Mouse (Mus musculus): ENCODE measurements around the gene Ankrd33.

Ankrd33 gene

DNA sequence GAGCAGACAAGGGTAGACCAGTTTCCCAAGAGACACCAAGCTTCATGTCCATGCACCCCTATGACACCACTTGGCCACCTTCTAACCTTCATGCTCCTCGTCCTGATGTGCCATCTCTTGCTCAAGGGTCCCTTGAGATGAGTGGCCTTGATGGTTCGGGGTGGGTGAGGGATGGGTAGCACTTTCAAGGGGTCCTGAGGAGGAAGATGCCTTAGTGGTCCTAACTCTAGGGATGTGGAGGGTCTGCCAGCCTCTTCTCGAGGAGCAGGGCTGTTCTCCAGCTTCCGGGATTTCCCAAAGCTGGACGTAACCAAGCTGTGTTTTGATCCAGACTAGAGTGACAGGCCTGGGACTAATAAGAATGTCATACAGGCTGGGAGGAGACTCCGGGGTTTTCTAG lies 10.0 kb downstream of the Ankrd33 start:
- in situ Hi-C loops (cut with MboI): no loop called here

DNA sequence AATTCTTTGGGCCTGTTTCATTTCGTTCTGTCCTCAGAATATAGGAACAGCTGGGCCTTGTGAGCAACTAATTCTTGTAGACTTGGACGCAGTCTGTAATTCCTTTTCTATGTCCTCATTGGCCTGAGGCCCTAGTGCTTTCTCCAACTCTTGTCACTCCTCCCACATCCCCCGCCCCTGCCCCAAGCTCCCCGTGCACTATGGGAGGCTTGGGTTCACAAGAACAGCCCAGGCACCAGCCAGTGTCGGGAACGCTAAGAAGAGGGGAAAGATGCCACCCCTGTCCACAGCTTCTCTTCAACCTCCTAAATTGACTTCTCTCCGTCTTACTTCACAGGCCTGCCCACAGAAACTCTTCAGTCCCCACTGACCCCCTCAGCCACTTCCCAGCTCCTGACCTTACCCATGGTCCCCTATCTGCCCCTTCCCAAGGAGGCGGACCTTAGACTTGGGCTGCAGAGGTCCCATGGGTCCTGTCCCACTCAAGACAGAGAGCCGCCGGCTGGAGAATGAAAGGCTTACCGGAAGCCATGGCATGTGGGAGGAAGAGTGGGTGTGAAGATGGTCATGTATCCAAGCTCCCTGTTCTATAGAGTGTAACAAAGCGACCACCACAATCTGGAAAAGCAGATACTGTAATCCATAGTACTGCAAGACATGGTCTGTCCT lies 11.5 kb downstream of the Ankrd33 start:
- in situ Hi-C loops (cut with MboI): no loop called here

DNA sequence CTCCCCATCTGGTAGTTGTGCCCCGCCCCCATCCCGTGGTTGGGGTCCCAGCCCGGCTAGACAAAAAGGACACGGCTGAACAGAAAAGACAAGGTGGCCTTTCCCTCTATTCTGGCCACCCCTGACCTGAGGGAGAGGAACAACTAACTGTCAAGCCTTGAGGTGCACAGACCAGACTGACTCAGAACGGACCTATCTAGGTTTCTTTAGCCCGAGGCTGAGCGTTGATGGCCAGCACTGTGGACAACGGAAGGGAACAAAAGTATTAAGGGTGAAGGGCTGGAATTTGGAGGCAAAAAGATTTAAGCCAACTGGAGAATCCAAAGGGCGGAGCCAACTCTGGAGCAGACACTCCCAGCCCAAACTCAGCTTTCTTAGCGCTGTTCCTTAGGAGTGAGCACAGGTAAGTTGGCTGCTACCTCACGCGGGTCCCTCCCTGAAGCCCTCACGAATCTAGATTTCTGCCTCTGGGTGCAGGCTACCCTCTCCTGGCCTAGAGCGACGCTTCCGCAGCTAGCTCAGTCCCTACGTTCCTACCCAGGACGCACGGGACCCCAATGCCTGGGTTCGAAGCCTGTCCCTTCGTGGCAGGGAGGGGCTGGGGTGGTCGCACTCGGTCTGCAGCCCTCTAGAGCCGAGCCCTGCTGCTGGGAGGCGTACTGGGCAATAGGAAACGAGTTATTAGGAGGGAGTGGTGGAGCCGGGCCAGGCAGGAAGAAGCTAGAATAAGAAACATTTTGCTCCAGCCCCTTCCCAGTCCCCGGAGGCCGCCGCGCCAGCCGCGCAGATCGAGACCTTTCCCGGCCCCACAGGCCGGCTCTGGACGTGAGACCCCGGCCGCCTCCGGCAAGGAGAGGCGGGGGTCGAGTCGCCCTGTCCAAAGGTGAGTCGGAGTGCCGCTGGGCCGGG lies 12.9 kb downstream of the Ankrd33 start, which contains the start of gene Acvrl1:
Acvrl1 (plus strand) TSS at position 342 of the 909 bp plus-strand sequence.
- in situ Hi-C loops (cut with MboI): no loop called here

DNA sequence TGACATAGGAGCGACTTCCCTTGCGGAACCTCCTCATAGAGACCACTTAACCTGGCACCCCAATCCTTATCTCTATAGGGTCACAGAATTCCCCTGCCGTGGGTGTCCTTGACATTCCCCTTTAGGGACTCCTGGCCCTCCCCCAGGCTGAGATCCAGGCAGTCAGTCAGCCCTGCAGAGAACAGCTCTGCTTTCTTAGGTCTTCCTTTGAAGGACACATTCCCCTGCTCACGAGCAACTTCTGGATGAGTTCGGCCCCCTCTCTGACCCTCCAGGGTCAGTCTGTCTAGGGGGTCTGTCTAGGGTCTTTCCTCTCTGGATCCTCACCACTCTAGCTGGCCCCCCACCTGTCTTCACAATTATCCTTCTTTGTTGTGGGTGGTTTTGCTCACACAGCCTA lies 13.9 kb downstream of the Ankrd33 start:
- in situ Hi-C loops (cut with MboI): no loop called here

DNA sequence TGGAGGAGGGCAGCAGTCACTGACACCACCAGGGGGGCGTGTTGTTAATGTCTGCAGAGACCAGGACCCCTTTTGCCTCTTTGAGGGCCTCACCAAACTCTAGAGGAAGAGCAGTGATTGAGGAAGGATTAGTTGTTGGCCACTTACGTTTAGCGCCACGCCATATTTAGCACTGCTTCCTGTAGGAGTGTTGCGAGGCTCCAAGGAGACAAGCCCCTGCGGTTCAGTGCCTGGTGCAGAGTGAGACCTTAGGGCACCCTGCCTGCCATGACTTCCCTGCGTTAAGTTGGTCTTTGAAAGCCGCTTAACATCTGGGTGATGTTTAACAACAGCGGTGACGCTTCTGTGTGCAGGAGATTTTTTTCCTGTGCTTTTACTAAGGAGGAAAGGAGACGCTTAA lies 15.9 kb downstream of the Ankrd33 start:
- in situ Hi-C loops (cut with MboI): no loop called here

DNA sequence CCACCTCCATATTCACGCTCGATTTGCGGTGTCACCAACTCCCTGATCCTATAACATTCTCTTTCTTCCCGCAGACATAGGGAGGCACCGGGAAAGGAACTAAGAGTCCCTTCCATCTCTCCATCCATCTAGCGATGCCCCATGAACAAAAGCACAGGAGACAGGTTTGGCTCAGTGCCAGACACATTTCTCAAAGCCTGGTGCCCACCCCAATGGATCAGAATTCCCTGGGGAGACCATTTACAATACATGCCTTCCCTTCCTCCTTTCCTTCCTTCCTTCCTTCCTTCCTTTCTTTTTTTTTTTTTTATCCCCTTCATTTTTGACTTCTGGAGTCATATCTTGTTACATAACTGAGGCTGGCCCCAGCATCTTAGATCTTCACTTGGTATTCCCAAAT lies 16.5 kb downstream of the Ankrd33 start:
- in situ Hi-C loops (cut with MboI): no loop called here

DNA sequence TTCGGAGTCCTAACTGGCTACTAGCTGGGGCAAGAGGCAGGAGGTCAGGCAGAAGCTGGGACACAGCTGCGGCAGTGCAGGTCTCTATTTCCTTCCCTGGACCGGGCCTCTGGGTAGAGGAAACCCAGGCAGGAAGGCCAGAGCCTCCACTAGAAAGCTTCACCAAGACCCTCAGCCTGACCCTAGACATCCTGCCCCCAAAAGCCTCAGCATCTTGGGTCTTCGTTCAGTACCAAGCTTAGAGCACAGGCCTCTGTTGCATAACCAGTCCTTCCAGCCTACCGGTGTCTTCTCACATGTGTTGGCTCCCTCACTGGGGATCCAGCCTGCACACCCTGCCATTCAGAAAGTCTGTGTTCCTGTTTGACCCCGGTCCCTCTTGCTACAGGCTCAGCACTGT lies 17.2 kb downstream of the Ankrd33 start:
- in situ Hi-C loops (cut with MboI): no loop called here

DNA sequence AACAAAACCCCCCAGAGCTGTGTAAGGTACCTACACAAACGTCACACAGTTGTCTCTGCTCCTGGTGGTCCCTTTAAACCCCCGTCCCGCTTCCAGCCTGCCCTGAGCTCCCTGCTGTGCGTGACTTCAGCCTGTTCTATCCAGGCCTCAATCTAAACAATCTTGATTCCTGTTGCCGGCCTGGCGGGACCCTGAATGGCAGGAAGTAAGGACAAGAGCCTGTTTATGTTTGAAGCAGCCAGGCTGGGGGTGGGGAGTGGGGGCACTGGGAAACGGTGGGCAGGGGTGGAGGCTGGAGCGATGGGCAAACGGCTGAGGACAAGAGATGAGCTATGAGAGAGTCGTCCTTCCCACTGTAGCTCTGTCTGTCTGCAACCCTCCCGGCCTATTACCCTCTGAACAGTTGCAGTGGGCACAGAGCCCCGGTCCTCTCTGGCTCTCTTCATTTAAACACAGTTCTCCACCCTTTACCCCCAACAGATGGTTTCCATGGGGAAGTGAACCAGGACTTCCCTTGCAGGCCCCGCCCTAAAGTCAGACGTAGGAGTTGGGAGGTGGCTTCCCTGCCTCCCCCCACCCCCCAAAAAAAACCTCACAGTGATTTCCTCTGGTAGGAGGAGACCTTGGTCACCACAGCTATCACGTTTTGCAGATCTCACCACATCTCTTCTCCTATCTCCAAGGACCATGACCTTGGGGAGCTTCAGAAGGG lies 18.6 kb downstream of the Ankrd33 start:
- in situ Hi-C loops (cut with MboI): no loop called here

DNA sequence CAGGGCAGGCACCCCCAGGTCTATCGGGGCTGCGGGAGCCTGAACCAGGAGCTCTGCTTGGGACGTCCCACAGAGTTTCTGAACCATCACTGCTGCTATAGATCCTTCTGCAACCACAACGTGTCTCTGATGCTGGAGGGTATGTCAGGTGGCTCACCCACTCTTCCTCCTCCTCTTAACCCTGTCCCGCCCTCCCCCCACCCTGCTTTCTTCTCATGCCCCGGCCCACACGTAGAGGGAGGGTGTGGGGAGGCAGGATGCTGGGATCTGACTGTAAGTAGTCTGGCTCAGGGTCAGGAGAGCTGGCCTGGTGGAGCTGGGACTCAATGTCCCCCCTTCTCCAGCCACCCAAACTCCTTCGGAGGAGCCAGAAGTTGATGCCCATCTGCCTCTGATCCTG lies 19.9 kb downstream of the Ankrd33 start:
- in situ Hi-C loops (cut with MboI): no loop called here

DNA sequence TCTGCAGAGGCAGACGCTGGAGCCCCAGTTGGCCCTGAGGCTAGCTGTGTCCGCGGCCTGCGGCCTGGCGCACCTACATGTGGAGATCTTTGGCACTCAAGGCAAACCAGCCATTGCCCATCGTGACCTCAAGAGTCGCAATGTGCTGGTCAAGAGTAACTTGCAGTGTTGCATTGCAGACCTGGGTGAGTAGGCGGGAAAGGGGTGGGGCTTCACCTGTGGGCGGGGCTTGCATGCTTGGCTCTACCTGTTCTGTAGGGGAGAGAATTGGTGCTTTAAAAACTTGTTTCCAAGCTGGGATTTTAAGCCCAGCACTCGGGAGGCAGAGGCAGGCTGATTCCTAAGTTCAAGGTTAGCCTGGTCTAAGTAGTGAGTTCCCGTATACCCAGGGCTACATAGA lies 21.9 kb downstream of the Ankrd33 start:
- in situ Hi-C loops (cut with MboI): no loop called here

DNA sequence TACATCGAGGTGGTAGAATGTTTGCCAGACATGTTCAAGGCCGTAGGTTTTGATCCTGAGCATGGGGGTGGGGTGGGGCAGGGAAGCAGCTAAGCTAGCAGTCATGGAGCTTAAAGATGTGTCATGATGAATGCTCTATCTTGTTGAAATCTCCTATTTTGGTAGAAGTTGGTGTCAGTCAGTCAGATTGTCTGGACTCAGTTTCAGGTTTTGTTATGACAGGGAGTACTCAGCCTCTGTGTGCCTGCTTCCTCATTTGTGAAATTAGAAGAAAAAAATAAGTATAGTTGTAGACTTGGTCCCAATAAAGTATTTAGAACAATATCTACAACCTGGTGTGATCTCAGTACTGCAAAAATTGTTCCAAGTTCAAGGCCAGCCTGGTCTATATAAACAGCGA lies 23.1 kb downstream of the Ankrd33 start:
- in situ Hi-C loops (cut with MboI): no loop called here

DNA sequence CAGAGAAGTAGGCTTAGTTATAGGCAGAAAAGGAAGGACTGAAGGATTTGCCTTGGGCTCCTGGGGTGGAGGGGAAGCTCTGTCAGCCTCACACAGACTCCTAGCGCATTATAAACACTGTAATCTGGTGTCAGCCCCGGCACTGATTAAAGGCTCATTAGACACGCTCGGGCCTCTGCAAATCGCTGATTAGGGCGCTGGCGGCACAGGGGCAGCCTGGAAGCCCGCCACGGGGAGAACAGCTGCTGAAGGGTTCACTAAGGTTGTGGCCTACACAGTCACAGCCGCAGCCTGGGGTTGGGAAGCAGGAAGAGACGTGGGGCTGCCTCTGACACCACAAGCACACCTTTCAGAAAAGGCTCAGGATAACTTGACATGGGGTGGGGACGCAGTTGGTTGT lies 24.3 kb downstream of the Ankrd33 start:
- in situ Hi-C loops (cut with MboI): no loop called here

DNA sequence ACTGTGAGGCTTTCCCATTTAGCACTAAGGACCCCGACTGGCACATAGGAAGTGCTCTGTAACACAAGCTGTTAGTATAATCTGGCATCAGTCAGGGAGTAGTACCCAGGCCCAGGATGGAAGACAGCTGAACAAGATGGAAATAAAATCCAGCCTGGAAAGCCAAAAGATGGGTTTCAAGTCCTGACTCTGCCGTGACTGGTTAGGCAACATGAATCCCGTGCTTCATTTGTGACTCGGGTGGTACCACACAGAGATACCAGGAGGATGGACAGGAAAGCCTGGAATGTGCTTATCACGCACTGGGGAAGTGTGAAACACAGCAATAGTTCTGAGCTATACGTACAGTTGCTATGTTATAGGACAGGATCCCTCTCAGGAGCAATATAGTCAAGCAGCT lies 25.0 kb downstream of the Ankrd33 start:
- in situ Hi-C loops (cut with MboI): no loop called here

DNA sequence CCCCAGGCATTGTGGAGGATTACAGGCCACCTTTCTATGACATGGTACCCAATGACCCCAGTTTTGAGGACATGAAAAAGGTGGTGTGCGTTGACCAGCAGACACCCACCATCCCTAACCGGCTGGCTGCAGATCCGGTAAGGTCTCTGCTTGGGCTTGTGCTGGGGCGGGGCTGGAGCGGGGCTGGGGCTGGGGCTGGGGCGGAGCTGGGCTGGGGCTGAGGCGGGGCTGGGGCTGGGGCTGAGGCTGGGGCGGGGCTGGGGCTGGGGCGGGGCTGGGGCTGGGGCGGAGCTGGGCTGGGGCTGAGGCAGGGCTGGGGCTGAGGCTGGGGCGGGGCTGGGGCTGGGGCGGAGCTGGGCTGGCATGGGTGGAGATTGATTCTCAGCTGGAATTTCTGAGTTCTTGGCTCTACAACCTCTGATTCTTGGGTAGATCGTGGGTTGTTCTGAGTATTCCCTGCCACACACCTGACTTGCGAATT lies 25.5 kb downstream of the Ankrd33 start:
- in situ Hi-C loops (cut with MboI): no loop called here

DNA sequence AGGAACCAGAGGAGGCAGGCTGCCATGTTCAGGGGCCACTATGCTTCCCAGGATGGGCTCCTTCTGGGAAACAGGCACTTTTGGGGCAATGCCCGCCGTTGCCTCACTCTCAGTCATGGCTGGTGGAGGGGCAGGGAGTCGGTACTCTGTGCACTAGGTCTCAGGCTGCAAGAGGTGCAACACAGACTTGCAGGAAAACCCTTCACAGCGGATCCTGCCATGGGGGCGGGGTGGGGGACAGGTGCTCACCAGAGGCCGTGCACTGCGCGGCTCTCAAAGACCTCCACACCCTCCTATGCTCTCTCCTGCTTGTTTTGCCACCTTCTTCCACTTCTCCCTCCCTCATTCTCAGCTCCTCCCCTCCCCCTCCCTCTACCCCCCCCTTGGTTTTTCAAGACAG lies 27.1 kb downstream of the Ankrd33 start:
- in situ Hi-C loops (cut with MboI): no loop called here

DNA sequence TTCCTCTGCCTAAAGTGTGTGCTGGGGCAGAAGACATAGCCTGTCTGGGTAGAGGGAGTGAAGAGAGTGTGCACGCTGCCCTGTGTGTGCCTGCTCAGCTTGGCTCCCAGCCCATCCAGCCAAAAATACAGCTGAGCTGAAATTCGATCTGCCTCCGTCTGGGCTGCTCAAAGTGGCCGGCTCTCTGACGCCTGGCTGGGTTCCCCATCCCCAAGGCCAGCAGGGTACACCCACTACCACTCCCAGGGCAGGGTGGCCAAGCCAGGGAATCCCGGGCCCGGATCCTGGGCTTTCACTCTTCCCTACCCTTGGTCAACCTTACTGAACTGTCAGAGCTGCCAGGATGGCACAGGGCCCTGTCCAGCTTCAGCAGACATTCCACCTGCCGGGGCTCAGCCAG lies 27.9 kb downstream of the Ankrd33 start:
- in situ Hi-C loops (cut with MboI): no loop called here

DNA sequence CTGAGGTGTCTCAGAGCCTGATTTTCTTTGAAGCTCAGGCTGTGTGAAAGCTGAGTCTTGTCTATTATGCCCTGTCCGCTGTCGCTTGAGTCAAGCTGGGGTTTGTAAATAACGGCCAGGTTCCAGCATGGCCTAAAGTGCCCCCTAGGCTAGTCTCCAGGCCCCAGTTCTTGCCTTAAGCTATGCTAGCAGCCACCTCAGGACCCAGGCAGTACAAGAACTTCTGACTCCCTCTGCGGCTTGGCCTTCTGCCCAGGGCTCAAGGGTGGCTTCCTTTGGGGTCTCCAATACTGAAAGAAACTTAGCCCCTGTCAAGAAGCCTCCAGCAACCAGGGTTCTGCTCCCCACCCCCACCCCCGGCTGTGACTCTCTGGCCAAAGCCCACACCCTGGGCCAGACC lies 28.6 kb downstream of the Ankrd33 start:
- in situ Hi-C loops (cut with MboI): no loop called here

DNA sequence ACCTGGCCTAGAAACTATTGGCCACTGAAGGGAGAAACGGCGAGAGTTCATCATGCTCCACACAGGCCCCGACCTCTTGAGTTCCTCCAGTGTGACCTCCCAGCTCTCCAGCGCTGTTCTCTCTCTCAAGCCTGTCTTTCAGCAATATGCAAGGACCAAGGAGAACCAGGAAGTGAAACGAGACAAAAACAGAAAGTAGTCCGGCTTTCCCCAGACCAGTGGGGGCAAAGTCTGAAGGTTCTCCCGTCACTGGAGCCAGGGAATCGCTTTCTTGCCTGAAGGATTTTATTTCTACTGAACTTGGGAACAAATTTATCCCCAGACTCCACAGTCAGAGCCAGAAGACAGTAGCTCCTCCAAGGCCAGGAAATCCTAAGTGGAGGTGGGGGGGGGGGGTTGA lies 29.2 kb downstream of the Ankrd33 start:
- in situ Hi-C loops (cut with MboI): no loop called here

DNA sequence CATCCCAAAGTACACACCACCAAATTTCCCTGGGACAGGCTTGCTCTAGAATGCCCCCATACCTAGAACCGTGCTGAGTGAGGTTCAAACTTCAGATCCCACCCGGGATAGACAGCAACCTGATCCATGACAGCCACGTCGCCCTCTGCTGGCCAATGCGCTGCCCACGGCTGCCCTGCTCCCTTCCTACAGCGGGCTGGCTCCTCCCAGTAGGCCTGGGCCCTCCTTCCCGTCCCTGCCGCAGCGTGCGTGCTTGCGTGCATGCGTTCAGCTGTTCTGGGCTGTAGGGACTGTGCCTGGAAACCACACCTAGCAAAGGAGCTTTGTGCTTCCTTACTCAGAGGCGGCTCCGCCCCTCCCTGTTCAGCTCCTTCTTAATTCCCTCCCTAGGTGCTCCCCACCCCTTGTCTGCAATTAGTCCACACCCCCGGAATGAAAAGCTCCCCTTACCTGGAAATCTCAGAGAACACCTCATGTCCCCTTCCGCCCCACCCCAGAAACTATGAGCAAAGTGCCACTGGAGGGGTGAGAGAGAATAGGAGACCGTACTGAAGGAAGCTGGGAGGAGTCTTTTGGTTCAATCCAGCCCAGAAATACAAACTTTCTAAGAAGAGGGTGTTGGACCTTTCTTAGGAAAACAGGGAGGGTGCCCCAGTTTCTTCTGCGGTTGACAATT lies 30.0 kb downstream of the Ankrd33 start:
- in situ Hi-C loops (cut with MboI): no loop called here

DNA sequence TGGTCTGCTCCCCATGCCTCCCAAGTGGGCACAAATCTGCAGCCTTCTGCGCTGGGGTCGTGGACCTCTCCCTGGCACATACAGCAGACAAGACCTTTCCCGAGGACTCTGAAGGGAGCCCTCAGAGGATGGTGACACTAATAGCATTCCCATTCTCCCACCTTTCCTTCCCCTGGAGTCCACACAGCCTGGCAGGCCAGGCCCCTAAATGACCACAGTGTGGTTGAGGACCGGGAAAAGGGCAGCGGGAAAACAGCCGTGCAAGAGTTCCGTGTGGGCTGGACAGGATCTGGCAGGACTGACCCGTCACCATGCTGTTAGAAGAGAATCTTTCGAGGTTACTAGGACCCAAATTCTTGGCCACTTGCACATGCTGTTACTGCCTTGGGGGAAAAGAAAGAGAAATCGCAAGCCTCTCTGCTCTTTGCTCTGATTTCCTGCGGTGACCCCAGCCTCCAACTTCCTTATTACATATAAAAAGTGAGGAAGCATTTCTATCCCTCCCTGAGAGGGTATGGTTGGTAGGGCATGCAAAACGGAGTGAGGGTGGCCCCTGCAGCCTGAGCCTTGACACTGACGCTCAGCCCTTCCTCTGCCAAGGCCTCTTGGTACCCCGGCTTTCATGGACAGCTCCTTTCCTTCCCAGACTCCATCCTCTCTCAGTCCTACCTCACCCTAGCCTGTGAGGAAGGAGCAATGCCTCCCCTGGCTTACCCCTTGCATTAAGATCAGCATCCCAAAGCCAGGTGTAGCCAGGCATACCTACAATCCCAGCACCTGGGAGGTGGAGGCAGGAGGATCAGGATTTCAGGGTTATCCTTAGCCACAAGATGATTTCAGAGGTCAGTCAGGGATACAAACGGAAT lies 30.8 kb downstream of the Ankrd33 start:
- in situ Hi-C loops (cut with MboI): no loop called here
